Mouse (Mus musculus): ENCODE results near the gene Cyp2s1.
A peak's percentile ranks its signal among the peaks of the same experiment; 100 is the strongest.
"Not testable (repeated sequence)": the region's sequence is repeated elsewhere in the genome, so short reads cannot be mapped to it uniquely, and the experiment has no call there.

Gene Cyp2s1

GRCm38 (mm10) chr7:25811716-25812115 is 5.0 kb downstream of the Cyp2s1 start:
- DNase-seq (ENCODE audit: low spot score) = no peak

GRCm38 (mm10) chr7:25805631-25806343 is 10.9 kb downstream of the Cyp2s1 start:
- DNase-seq (ENCODE audit: low spot score) = peak; percentile 81

GRCm38 (mm10) chr7:25804792-25805191 is 11.9 kb downstream of the Cyp2s1 start:
- no peak for DNase-seq (ENCODE audit: low spot score)

- no peak for DNase-seq (ENCODE audit: low spot score)
Observed at GRCm38 (mm10) chr7:25803460-25803859, 13.3 kb downstream of the Cyp2s1 start.

- DNase-seq (ENCODE audit: low spot score) = peak; percentile 84
Observed at GRCm38 (mm10) chr7:25802241-25803125, 14.2 kb downstream of the Cyp2s1 start.

- DNase-seq (ENCODE audit: low spot score) = no peak
Observed at GRCm38 (mm10) chr7:25801031-25801430, 15.7 kb downstream of the Cyp2s1 start.

- no peak for DNase-seq (ENCODE audit: low spot score)
Observed at GRCm38 (mm10) chr7:25799369-25799768, 17.3 kb downstream of the Cyp2s1 start.

GRCm38 (mm10) chr7:25798540-25798939 is 18.2 kb downstream of the Cyp2s1 start:
- DNase-seq (ENCODE audit: low spot score) = no peak

- no peak for DNase-seq (ENCODE audit: low spot score)
Observed at GRCm38 (mm10) chr7:25794775-25795174, 21.9 kb downstream of the Cyp2s1 start.

- peak; percentile 57 for DNase-seq (ENCODE audit: low spot score)
Observed at GRCm38 (mm10) chr7:25793679-25794078, 23.0 kb downstream of the Cyp2s1 start.

- DNase-seq (ENCODE audit: low spot score) = not testable (repeated sequence)
Observed at GRCm38 (mm10) chr7:25792966-25793365, 23.7 kb downstream of the Cyp2s1 start.

GRCm38 (mm10) chr7:25790615-25791014 is 26.1 kb downstream of the Cyp2s1 start:
- peak; percentile 53 for DNase-seq (ENCODE audit: low spot score)

GRCm38 (mm10) chr7:25789129-25789440 is 27.6 kb downstream of the Cyp2s1 start:
- DNase-seq (ENCODE audit: low spot score) = peak; percentile 56

- peak; percentile 80 for DNase-seq (ENCODE audit: low spot score)
Observed at GRCm38 (mm10) chr7:25788220-25789128, 28.2 kb downstream of the Cyp2s1 start, which contains the start of gene Axl. Gene Axl (minus strand): TSS chr7:25788705.

GRCm38 (mm10) chr7:25787456-25788219 is 29.1 kb downstream of the Cyp2s1 start:
- DNase-seq (ENCODE audit: low spot score) = peak; percentile 38

GRCm38 (mm10) chr7:25786974-25787373 is 29.7 kb downstream of the Cyp2s1 start:
- no peak for DNase-seq (ENCODE audit: low spot score)

GRCm38 (mm10) chr7:25785752-25786151 is 31.0 kb downstream of the Cyp2s1 start:
- no peak for DNase-seq (ENCODE audit: low spot score)

- no peak for DNase-seq (ENCODE audit: low spot score)
Observed at GRCm38 (mm10) chr7:25784808-25785207, 31.9 kb downstream of the Cyp2s1 start.

- DNase-seq (ENCODE audit: low spot score) = no peak
Observed at GRCm38 (mm10) chr7:25783746-25784145, 33.0 kb downstream of the Cyp2s1 start.

GRCm38 (mm10) chr7:25782744-25783143 is 34.0 kb downstream of the Cyp2s1 start:
- no peak for DNase-seq (ENCODE audit: low spot score)

GRCm38 (mm10) chr7:25781937-25782610 is 34.6 kb downstream of the Cyp2s1 start:
- peak; percentile 57 for DNase-seq (ENCODE audit: low spot score)

Measured in urinary bladder, postnatal 14 days (tissue).